Mouse (Mus musculus) large intestine, adult 2 months (tissue): Measurements from ENCODE around the gene Fnip2. TPM values are rescaled to one million over a fixed set of nuclear protein-coding genes. Genes with fewer than 3 reads are reported as not detected.

Experiments
- DNase-seq: peaks from one replicate; pipeline ENCODE4 v3.0.0-alpha.2; 2012; ENCODE audit warnings: low read depth, low spot score
- WGBS: fragments of 180-500 bp; shearing (Covaris S2); methylation state at CpG from one replicate; pipeline ENCODE4 v1.1.7; 2018; 5-methylcytosine and 5-hydroxymethylcytosine counted together
- polyA plus RNA-seq: library from polyadenylated mRNA; depleted of rRNA; stranded (reverse); fragments of >200 nt; gene quantifications from 2 replicates; pipeline ENCODE4 v1.2.3, GENCODE M21; 2012

The Fnip2 gene
- polyA plus RNA-seq, 1 experiment, result 1.1 TPM

DNA sequence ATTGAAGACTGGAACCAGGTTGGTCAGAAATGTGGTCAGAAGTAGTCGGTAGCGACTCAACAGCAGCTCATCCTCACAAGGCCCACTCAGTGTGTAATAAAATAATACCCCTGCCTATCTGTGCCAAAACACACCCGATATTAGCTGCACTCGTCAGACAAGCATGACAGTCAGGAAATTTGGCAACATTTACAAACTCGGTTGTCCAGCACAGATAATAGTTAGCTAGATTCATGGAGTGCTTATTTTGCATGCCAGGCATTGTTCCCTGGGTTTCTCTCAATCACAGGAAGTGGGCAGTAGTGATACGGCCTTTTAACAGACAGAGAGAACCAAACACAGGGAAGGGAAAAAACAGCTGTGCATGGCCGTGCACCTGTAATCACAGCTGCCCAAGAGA, 30.6 kb downstream of the Fnip2 start:
- DNase-seq, result no peak
- 83% methylated on average over 7 of the region's 7 CpGs for WGBS

DNA sequence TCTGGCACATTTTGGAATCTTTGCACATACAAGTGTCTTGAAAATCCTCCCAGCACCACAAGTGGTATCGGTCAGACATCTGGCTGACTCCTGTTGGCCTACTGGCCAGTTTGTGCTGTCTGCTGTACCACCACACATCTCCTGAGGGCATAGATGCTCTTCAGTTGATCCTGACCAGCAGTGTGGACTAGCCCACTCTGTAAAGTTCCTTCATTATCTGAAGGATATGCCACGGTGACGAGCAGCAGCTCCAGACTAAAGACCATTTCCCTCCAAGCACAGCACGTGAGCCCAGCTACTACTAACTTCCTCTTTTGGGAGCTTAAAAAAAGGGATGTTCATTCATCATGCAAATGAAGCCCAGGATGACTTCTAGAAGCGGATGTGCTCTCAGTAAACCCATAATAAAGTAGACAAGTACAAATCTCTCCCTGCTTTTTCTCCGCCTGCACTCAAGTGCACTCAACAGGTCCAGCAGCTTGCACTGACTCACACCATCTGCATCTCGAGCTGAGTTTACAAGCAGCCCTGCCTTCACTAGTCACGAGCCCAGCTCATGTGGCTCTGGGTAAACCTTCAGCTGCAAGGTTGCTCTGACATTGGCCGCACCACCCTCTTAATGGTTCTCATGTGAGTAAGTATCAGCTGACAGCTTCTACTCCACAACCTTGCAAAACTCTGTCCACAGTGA, 35.9 kb downstream of the Fnip2 start:
- WGBS, result 34% methylated on average over 9 of the region's 9 CpGs

DNA sequence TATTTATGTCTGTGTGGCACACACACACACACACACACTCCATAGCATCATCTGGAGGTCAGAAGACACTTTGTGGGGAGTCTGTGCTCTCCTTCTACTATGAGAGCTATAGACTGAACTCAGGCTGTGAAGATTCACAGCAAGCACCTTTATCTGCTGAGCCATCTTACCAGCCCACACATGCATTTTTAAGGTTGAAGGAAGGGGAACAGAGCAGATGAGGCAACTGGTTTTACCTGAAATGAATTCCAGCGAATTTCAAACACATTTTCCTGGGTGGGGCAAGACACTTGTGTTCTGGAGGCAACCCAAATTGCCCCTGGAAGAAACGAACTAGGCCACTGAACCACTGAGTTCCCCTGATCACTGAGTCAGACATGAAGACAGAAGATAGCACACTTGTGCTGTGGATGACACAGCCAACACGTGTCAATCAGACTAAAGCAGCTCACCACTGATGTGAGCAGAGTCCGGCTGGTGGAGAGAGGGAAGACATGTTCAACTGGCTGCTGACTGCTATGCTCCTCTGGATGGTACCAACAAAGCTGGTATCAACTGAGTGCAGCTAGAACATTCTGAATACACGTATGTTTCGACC, 38.0 kb downstream of the Fnip2 start:
- DNase-seq, result no peak
- WGBS, result 58% methylated on average over 6 of the region's 6 CpGs

More for the DNA sequence above, 35.9 kb downstream of the Fnip2 start:
- DNase-seq, result peak; percentile 73

GRCm38 (mm10) chr3:79528451-79528850, 39.1 kb downstream of the Fnip2 start:
- WGBS, result 50% methylated on average over 8 of the region's 8 CpGs
- DNase-seq, result no peak

- WGBS, result 17% methylated on average over 8 of the region's 8 CpGs
- DNase-seq, result no peak
Measured at GRCm38 (mm10) chr3:79527921-79528320, 39.7 kb downstream of the Fnip2 start.

DNA sequence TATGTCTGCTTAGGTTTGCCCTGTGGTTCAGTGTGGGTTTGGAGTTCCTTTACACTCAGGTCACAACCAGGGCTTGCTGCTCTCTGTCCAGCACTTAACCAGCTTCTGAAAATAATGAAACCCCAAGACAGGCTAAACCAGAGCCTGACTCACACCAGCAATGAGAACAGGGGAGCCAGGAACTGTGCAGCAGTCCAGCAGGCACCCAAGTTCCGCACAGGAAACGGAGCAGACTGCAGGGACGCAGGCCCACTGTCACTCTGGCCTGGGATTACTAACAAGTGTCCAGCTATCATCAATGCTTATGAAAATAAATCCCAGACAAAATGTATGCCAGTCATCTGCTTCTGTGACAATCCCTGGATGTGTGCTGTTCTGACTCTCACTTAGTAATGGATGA, 40.1 kb downstream of the Fnip2 start:
- no peak for DNase-seq
- WGBS, result 84% methylated on average over 3 of the region's 3 CpGs

DNA sequence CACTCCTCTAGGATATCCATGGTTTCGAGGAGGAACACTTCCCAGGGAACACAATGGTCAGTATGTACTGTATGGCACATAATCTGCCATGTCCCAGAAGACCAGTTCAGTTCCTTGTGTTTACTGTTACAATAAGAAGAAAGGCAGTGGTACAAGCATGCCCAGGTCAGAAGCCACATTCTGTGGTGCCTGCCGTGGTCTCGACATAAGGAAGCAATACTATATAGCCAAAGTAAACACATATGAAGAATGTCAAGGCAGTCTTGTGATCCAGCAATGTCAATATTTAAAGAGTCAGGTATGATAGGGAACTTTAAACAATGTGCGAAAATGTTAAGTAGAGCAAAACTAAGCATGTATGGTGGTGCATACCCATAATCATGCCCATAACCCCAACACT, 44.2 kb downstream of the Fnip2 start:
- 28% methylated on average over 4 of the region's 4 CpGs for WGBS
- no peak for DNase-seq

- DNase-seq, result no peak
- WGBS, result 77% methylated on average over 9 of the region's 9 CpGs
Measured at GRCm38 (mm10) chr3:79519862-79520261, 47.7 kb downstream of the Fnip2 start.

- WGBS, result 50% methylated on average over 13 of the region's 13 CpGs
- no peak for DNase-seq
Measured at GRCm38 (mm10) chr3:79518761-79519527, 48.7 kb downstream of the Fnip2 start.

DNA sequence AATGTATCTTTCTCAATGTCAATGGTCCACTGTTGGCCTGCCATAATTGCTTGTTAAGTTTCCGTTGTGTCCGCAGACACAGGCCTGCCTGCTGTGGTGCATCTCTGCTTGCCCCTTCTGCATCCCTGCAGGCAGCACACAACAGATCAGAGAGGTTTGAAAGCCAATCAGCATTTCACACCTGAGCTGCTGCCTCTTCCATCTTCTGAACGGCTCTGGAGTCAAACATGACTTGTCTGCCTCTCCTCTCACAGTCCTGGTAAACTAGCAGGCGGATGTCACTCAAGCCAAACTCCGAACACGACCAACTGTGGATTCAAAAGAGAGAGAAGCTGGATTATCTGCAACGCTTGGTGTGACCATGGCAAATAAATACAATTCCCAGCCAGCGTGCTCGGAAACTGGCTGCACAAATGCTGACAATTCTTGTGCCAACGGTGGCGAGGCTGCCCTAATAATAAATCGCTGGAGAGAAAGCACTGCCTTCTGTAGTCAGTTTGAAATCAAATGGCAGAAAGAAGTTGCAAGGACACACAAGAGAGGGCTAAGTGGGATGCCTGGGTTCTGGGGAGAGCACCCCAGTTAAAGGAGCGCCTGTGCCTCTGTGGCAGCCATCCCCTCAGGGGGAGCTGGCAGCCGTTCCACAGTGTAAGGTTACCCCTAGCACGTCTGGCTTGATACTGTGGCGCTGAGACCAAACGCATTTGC, 49.6 kb downstream of the Fnip2 start:
- no peak for DNase-seq
- 85% methylated on average over 17 of the region's 17 CpGs for WGBS

DNA sequence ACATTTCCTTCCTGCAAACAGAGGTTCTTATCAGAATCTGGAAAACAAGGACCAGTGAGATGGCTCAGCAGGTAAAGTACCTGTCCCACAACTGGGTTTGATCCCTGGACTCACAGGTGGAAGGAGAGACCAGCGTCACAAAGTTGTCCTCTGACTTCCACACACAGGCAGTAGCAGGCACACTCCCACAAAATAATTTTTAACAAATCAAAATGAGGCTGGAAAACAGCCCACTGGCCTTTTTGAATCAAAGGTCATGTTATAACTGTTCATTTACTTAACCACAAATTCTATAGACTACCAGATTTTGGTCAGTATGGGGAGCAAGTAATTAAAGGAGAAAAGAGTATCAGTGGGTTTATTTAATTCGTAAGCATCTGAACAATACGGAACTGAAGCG, 50.6 kb downstream of the Fnip2 start:
- DNase-seq, result no peak
- 88% methylated on average over 4 of the region's 4 CpGs for WGBS

DNA sequence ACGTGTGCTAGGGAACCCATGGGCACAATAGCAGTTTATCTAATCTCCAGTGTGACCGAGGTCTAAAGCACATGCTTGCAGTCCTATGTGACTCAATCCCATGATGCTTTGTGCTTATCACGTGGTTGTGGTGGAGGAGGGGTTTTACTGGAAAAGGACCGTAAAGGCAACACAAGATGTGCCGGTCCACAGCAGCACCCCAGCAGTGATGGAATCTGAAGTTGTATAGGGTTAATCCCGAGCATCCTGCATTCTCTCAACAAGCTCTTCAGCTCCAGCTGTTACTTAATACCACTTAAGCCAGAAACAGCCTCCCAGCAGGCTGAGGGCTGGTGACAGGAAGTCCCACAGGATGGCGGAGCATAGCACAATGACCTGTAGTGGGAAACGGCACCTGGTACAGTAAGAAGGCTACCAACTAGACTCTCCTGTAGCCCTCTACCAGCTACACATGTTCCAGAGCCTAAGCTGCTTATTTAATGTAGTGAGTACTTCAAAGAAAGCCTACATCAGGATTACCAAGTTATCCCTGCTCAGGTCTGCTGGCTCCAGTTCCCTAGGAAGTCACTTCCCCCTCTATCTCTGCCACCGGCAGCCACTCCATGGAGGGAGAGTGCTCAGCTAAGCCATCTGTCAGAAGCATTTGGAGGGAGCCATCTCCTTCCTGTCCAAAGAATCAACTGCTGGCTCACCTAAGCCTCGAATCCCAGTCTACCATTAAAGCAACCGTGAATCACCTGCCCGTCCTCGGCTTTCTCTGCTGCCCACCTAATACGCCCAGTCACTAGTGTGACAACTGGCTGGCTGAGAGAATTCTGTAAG, 51.3 kb downstream of the Fnip2 start:
- WGBS, result 78% methylated on average over 14 of the region's 14 CpGs
- no peak for DNase-seq

DNA sequence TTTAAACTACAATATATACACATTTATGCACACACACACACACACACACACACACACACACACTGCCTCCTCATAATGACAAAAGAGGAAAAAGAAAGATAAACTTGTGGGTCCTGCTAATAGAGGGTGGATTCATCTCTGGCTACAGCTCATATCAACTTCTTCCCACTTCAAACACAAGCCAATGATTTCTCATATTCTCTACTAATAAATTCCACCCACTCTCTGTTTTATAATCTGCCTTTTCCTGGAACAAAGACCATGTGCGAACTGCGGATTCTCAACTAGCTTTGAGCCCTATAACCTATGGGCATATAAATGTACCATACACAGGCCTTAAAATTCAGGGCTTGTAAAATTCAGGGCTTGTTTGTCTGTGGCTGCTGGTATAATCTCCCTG, 53.3 kb downstream of the Fnip2 start:
- no peak for DNase-seq
- WGBS, result 47% methylated on average over 2 of the region's 2 CpGs

GRCm38 (mm10) chr3:79501166-79501728, 66.3 kb downstream of the Fnip2 start:
- WGBS, result 71% methylated on average over 2 of the region's 2 CpGs

GRCm38 (mm10) chr3:79500279-79500678, 67.3 kb downstream of the Fnip2 start:
- DNase-seq, result no peak
- WGBS, result 75% methylated on average over 10 of the region's 10 CpGs

More at GRCm38 (mm10) chr3:79501166-79501728, 66.3 kb downstream of the Fnip2 start:
- DNase-seq, result no peak

DNA sequence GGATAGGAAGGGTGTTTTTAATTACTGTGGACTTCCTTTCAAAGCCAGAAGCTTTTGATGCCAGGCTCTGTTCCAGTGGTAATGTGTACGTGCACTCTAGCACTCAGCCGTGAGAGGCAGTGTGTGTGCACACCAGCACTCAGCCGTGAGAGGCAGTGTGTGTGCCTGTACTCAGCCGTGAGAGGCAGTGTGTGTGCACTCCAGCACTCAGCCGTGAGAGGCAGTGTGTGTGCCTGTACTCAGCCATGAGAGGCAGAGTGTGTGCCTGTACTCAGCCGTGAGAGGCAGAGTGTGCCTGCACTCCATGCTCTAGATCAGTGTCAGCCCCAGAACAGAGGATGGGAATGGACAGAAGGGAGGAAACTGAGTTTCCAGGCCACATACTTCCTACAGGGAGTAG, 70.9 kb downstream of the Fnip2 start:
- WGBS, result 91% methylated on average over 6 of the region's 6 CpGs
- DNase-seq, result no peak

DNA sequence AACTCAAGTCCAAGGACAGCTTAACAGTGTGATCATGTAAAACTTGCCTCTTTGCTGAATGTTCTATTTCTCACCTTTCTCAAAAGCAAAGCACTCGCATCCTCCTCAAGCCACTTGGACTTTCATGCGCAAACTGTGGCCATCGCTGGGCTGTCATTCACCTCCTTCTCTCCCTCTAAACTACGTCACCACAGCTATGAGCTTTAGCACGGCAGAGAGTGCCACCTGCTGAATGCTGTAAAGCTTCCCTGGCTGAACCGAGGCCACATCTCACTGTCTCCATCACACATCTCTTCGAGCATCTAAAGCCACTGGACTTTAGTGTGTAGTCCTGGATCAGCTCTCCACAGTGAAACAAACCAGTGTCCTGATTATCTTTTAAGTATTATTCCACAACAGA, 72.4 kb downstream of the Fnip2 start:
- WGBS, result 79% methylated on average over 7 of the region's 7 CpGs
- no peak for DNase-seq

GRCm38 (mm10) chr3:79494028-79494427, 73.6 kb downstream of the Fnip2 start:
- WGBS, result 82% methylated on average over 8 of the region's 8 CpGs
- no peak for DNase-seq

GRCm38 (mm10) chr3:79493064-79493463, 74.5 kb downstream of the Fnip2 start:
- DNase-seq, result no peak
- WGBS, result 93% methylated on average over 10 of the region's 10 CpGs
